Mouse (Mus musculus) embryonic facial prominence, embryonic 11.5 days (tissue): ENCODE measurements around the gene Ccdc91. TPM values are rescaled to one million over a fixed set of nuclear protein-coding genes. Genes with fewer than 3 reads are reported as not detected.

Experiments used
- ATAC-seq: fragments of 200-750 bp; cut with Nextera tagmentation; replicated peaks from 2 replicates; pipeline ENCODE4 v1.8.0; 2017; ENCODE audit warnings: low read depth; ENCODE audit not compliant: insufficient number of reproducible peaks, low FRiP score, low TSS enrichment
- DNase-seq: peaks from one replicate; pipeline ENCODE4 v3.0.0-alpha.2; 2015; ENCODE audit warnings: low spot score
- H3K27ac ChIP-seq: fragments of 300-500 bp; sonication (generic); replicated peaks from 2 replicates; pipeline ENCODE4 v1.5.1; 2014; ENCODE audit warnings: mild to moderate bottlenecking, low read depth, low read length, control low read depth
- H3K27me3 ChIP-seq: fragments of 300-500 bp; sonication (generic); 2 replicates; pipeline ENCODE4 v1.6.1; 2014; ENCODE audit warnings: mild to moderate bottlenecking, low read length, moderate library complexity, mixed read lengths; ENCODE audit not compliant: control insufficient read depth, insufficient read depth
- H3K36me3 ChIP-seq: fragments of 300-500 bp; sonication (generic); replicated peaks from 2 replicates; pipeline ENCODE4 v1.6.1; 2014; ENCODE audit warnings: low read depth, mild to moderate bottlenecking, low read length, moderate library complexity, mixed read lengths; ENCODE audit not compliant: control insufficient read depth, insufficient read depth
- H3K4me1 ChIP-seq: fragments of 300-500 bp; sonication (generic); 2 replicates; pipeline ENCODE4 v1.6.1; 2014; ENCODE audit warnings: low read length, mixed read lengths; ENCODE audit not compliant: control insufficient read depth, insufficient read depth
- H3K4me2 ChIP-seq: fragments of 300-500 bp; sonication (generic); 2 replicates; pipeline ENCODE4 v1.6.1; 2014; ENCODE audit warnings: low read depth, mild to moderate bottlenecking, control low read depth, low read length, moderate library complexity
- H3K4me3 ChIP-seq: fragments of 300-500 bp; sonication (generic); 2 replicates; pipeline ENCODE4 v1.5.1; 2014; ENCODE audit warnings: low read depth, low read length, control low read depth
- H3K9ac ChIP-seq: fragments of 300-500 bp; sonication (generic); replicated peaks from 2 replicates; pipeline ENCODE4 v1.6.1; 2014; ENCODE audit warnings: mild to moderate bottlenecking, control low read depth, low read length
- H3K9me3 ChIP-seq: fragments of 300-500 bp; sonication (generic); replicated peaks from 2 replicates; pipeline ENCODE4 v1.6.1; 2016; ENCODE audit warnings: mild to moderate bottlenecking, low read length, inconsistent platforms, mixed read lengths; ENCODE audit not compliant: control insufficient read depth
- WGBS: fragments of 180-500 bp; shearing (Covaris S2); extraction: QIAGEN DNeasy Blood & Tissue Kit; methylation state at CpG from one replicate; pipeline ENCODE4 v1.1.7; 2014; 5-methylcytosine and 5-hydroxymethylcytosine counted together
- polyA plus RNA-seq: library from polyadenylated mRNA; unstranded; fragments of >200 nt; fragmentation: Nextera tagmentation; extraction: Ambion mirVana; gene quantifications from 2 replicates; pipeline ENCODE4 v1.2.1, GENCODE M21; 2014

Gene Ccdc91
- 25.2 and 29.4 TPM in 2 replicates for polyA plus RNA-seq

DNA sequence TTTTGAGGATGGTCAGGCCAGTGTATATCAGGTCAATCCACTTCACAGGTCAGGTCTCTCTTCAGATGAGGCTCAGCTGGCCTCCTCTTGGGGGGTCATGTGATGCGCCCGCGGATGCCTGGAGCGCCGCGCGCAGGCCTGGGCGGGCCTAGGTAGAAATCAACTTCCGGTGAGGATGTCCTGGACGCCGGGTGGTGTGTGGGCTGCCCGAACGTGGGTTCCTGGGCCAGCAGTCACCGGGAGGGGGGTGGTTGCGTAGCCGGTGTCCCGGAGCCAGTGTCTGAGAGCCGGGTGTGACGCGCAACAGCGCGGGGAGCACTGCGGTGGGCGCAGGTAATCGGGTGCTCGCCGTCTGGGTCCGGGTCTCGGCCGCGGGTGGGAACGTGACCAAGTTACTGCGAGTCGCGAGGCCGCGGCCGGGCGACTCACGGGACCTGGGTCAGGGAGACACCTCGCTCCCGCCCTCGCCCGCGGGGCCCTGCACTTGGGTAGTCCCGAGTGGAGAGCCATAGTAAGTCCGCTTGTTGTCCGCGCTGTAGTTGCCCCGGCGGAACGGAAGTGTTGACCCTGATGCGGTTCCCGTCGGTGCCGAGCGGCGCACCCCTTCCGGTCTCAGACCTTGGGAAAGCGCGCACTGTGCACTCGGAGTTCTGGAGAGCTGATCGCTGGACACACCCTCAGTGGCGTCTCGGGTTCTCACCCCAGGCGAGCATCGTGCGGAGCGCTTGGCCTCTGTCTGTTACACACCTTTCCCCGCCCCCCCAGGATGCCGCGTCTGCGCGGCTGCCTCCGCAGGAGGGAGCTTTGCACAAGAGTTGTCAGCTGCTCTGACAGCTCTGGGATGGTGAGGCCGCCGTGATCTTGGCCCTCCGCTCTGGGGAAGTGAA lies at the start of gene Ccdc91:
Gene Ccdc91 (plus strand): TSS at position 102 of the 887 bp plus-strand sequence.
- Histone ChIP-seq H3K9me3 (no peaks in the 10 kb centered on the region), H3K4me1 (peaks cover 3% of the 10 kb centered on the region), H3K9ac (peak within 1 kb of the TSS; percentile 69), H3K27ac (peak within 1 kb of the TSS; percentile 15), H3K36me3 (no peaks in the 10 kb centered on the region), H3K27me3 (no peaks in the 10 kb centered on the region), H3K4me2 (peak within 1 kb of the TSS; percentile 66), H3K4me3 (peak within 1 kb of the TSS; percentile 66)
- under 1% methylated on average over 77 of the region's 78 CpGs for WGBS
- peak; percentile 92 for DNase-seq
- peak; percentile 98 for ATAC-seq

DNA sequence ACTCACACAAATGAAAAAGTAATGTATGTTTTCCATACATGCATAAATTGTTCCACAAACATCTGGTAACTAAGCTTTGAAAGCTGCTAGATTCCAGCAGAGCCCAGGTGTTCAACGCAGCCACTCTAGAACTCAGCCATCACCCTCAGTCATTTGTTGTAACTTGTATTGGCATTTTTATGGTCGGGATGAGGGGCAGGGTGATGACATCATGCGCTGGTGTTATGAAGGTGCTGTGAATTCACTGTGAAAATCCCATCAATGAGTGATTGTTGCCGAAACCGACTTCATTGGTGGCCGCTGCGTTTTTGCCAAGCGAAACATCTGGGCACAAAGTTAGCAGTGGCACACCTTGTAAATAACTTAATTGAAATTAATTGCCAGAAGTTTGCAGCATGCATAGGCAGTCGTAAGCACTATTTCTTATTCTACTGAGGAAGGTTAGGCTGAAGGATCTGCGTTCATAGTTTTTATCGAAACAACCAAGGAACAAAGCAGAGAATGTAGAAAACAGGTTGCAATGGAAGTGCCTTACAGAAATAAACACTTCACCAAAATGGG lies 48.6 kb upstream of the Ccdc91 start:
- H3K27me3 ChIP-seq = no peaks in the 10 kb centered on the region
- H3K4me3 ChIP-seq = no peak overlapping the region
- H3K4me1 ChIP-seq = no peaks in the 10 kb centered on the region
- DNase-seq (no peak), ATAC-seq (no peak)
- H3K9me3 ChIP-seq = no peaks in the 10 kb centered on the region
- no peak overlapping the region for H3K4me2 ChIP-seq
- H3K9ac ChIP-seq = no peak overlapping the region
- 84% methylated on average over 11 of the region's 11 CpGs for WGBS
- H3K27ac ChIP-seq = no peak overlapping the region
- no peaks in the 10 kb centered on the region for H3K36me3 ChIP-seq

DNA sequence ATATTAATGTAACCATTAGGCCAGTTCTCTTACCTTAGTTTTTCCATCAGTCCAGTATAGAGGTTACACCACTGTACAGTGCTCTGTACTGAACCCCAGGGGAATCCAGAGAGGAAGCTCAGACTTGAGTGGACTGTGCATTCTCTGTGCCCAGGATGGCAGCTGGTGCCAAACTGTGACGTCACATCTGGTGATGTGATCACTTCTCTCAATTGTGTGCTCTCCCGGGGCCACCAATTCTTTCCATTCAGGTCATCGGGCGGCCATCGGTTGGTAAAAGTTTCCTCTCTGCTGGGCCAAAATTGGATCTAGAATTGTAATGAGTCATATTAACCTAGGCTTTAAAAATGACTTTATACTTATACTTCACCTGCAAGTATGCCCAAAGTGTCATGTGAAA lies 19.9 kb upstream of the Ccdc91 start:
- no peaks in the 10 kb centered on the region for H3K36me3 ChIP-seq
- H3K4me2 ChIP-seq = no peak overlapping the region
- ATAC-seq (no peak), DNase-seq (no peak)
- 86% methylated on average over 5 of the region's 5 CpGs for WGBS
- H3K9ac ChIP-seq = no peak overlapping the region
- no peaks in the 10 kb centered on the region for H3K4me1 ChIP-seq
- no peak overlapping the region for H3K4me3 ChIP-seq
- H3K27me3 ChIP-seq = no peaks in the 10 kb centered on the region
- H3K27ac ChIP-seq = no peak overlapping the region
- no peaks in the 10 kb centered on the region for H3K9me3 ChIP-seq

DNA sequence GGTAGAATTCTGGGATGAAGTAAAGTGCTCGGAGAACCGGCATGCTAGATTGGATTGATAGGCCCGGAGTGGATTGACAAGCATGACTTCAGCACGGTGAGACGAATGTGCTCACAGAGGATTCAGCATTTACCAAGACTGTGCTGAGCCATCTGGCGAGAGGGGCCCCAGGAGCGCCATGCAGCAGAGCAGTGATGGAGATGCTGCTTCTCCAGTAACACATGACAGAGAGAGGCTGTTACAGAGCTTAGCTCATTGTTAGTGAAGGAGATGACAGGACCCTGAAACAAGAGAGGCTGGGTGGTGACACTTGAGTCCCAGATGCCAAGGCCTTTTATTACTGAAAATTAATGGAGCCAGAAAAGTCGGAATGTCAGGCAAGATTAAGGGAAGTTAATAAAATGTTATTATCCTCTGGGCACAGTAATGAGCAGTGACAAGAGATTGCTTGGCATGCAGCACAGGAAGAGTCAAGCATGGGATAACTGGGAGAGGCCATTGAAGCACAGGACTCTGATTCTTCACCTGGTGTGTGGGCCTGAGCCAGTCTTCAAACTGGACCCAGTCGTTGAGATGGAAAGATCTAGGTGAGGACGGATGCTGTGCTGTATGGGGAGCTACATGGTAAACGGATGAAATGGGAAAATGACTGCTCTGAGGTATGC lies 16.9 kb upstream of the Ccdc91 start:
- ATAC-seq = no peak
- Histone ChIP-seq H3K4me3 (no peak overlapping the region), H3K9ac (no peak overlapping the region), H3K27ac (no peak overlapping the region), H3K27me3 (no peaks in the 10 kb centered on the region), H3K9me3 (no peaks in the 10 kb centered on the region), H3K4me2 (no peak overlapping the region), H3K4me1 (no peaks in the 10 kb centered on the region), H3K36me3 (no peaks in the 10 kb centered on the region)
- DNase-seq = no peak
- 85% methylated on average over 11 of the region's 11 CpGs for WGBS

DNA sequence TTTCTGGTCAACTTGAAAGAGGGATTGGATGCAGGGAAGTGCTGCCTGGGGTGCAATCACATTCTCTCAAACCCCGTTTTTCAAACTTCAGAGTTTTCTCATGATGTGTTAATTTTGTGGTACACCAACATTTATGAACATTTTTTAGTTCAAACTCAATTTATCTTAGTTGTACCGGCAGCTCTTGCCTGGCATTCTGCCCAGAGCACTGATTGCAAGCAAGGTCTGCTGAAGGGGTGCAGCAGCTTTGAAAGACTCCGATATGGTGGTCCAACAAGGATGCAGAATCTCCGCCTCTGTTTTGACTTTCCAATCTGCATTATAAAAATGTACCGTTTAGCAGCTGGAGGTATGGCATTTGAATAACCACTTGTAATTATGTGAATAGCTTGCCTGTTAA lies 5.6 kb upstream of the Ccdc91 start:
- H3K4me2 ChIP-seq = no peak overlapping the region
- H3K4me3 ChIP-seq = no peak overlapping the region
- H3K27ac ChIP-seq = no peak overlapping the region
- ATAC-seq (no peak), DNase-seq (no peak)
- H3K36me3 ChIP-seq = no peaks in the 10 kb centered on the region
- H3K9me3 ChIP-seq = no peaks in the 10 kb centered on the region
- no peaks in the 10 kb centered on the region for H3K4me1 ChIP-seq
- no peak overlapping the region for H3K9ac ChIP-seq
- H3K27me3 ChIP-seq = no peaks in the 10 kb centered on the region
- WGBS = 78% methylated on average over 5 of the region's 5 CpGs

DNA sequence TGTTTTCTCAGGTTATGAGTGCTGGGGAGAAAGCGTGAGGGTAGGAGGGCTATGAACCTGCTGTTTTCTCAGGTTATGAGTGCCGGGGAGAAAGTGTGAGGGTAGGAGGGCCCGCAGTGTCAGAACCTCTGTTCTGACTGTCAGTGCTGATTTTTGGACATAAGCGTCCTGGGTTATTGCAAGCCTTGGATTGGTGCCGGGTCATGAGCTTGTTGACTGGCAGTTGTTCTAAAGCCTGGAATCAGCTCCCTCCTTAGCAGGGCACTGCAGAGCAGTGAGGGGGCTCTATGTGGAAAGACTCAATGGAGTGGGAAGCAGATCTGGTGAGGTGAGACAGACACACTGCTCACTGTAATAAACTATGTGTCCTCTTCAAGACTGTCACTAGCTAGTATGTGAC lies 5.5 kb downstream of the Ccdc91 start:
- no peak for ATAC-seq
- no peaks in the 10 kb centered on the region for H3K9me3 ChIP-seq
- DNase-seq = no peak
- no peaks in the 10 kb centered on the region for H3K27me3 ChIP-seq
- H3K36me3 ChIP-seq = no peaks in the 10 kb centered on the region
- 93% methylated on average over 5 of the region's 5 CpGs for WGBS
- H3K9ac ChIP-seq = no peak overlapping the region
- H3K4me2 ChIP-seq = no peak overlapping the region
- H3K4me1 ChIP-seq = peaks cover 3% of the 10 kb centered on the region
- no peak overlapping the region for H3K4me3 ChIP-seq
- no peak overlapping the region for H3K27ac ChIP-seq

DNA sequence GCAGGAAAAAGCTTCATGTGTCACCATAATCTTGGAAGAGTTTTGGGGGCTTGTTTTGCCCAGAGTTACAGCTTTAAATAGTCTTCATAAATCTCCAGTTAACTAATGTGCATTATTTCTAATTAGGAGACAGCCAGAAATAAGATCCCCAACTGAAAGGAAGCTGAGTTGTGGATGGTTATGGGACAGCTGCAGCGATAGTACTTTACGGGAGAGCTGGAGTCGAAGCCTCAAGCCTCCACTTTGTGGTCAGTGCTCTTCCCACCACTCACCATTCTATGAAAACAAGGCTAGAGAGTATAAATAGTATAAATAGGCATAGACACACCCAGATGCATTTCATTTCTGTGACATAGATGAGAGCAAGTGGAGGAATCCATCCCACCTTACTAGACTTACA lies 14.5 kb downstream of the Ccdc91 start:
- Histone ChIP-seq H3K4me2 (no peak overlapping the region), H3K27me3 (no peaks in the 10 kb centered on the region), H3K36me3 (no peaks in the 10 kb centered on the region), H3K4me3 (no peak overlapping the region), H3K9ac (no peak overlapping the region), H3K27ac (no peak overlapping the region), H3K9me3 (no peaks in the 10 kb centered on the region), H3K4me1 (no peaks in the 10 kb centered on the region)
- ATAC-seq (no peak), DNase-seq (no peak)
- 97% methylated on average over 3 of the region's 3 CpGs for WGBS

DNA sequence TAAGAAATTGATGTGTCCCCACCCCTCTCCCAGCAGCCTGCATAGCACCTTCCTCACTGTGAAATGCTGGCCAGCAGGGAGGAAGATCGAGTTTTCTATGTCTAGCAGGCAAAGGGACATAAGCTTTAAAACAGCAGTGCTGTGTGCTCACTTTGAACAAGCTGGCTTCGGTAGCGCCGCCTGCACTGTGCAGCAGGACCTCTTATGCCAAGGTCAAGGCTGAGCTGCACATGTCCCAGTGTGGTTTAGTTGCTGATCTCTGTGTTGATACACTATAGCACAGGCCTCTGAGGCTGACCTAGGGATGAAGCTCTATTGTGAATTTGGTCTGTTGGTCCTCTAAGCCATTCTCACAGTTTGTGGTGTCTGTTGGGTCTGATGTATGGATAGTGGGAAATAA lies 16.9 kb downstream of the Ccdc91 start:
- Histone ChIP-seq H3K4me3 (no peak overlapping the region), H3K9me3 (no peaks in the 10 kb centered on the region), H3K27me3 (no peaks in the 10 kb centered on the region), H3K27ac (no peak overlapping the region), H3K9ac (no peak overlapping the region), H3K36me3 (no peaks in the 10 kb centered on the region), H3K4me2 (no peak overlapping the region), H3K4me1 (no peaks in the 10 kb centered on the region)
- 84% methylated on average over 4 of the region's 4 CpGs for whole genome bisulfite sequencing
- no peak for ATAC-seq
- DNase-seq = no peak
